Mouse (Mus musculus): ENCODE results near the gene Nnmt. TPM values are rescaled to one million over a fixed set of nuclear protein-coding genes. Genes with fewer than 3 reads are reported as not detected.

Nnmt gene
- polyA plus RNA-seq, 1 experiment from 2014 or later, result 4.7 TPM

DNA sequence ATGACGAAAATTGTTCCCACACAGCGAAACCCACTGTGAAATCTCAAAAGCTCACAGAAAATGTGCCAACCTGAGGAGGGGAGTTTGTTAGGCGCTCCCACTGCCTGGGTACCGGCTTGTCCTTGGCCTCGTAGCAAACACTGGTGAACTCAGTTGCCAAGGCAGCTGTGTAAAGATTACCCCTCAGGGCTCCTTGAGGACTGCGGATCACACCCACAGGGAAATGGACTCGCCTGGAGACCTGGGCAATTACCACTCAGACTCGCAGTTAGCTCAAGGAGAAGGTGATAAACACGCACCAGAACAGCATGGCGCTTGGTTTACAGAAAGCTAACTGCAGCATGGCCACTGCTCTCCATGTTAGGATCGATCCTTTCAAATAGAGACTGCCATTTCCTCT is 8.0 kb downstream of the Nnmt start:
- 49% methylated on average over 11 of the region's 11 CpGs for WGBS
- H3K4me1 ChIP-seq, result 0 out of 2 replicates have a peak, but pooled peaks cover 5% of the 10 kb centered on the region
- no peak overlapping the region for H3K4me2 ChIP-seq (replicated peaks)
- H3K4me3 ChIP-seq, result no peak overlapping the region
- peaks cover 13% of the 10 kb centered on the region; the same call in 1 of the 2 replicates for H3K27me3 ChIP-seq
- H3K36me3 ChIP-seq, result no peaks in the 10 kb centered on the region
- H3K27ac ChIP-seq, result no peak overlapping the region
- no peak for ATAC-seq (ENCODE audit: low FRiP score, low read depth)
- no peak overlapping the region for H3K9ac ChIP-seq
- H3K9me3 ChIP-seq, result no peaks in the 10 kb centered on the region

DNA sequence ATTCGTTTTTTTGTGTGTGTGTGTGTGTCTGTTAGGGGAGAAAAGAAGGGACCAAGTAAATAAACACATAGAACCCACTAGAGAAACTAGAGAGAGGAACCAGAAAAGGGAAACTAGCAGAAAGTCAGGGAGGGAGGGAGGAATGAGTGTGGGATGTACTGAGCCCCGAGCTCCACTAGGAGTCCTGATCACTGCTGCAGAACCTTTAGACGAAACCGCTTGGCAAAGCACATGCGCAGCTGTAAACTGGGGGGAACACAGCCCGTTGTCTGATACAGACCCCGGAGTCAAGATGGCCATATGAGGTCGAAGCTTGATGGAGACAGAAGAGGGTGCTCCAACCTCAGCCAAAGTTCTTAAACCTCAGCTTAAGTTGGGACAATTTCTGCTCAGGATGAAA is 11.0 kb downstream of the Nnmt start:
- Histone ChIP-seq H3K36me3 (no peaks in the 10 kb centered on the region), H3K4me1 (no peaks in the 10 kb centered on the region), H3K27ac (no peak overlapping the region), H3K4me2 (replicated peaks) (no peak overlapping the region), H3K27me3 (peaks cover 13% of the 10 kb centered on the region; the same call in 1 of the 2 replicates), H3K9me3 (no peaks in the 10 kb centered on the region), H3K4me3 (no peak overlapping the region), H3K9ac (no peak overlapping the region)
- ATAC-seq (ENCODE audit: low FRiP score, low read depth), result no peak
- 63% methylated on average over 8 of the region's 8 CpGs for WGBS

DNA sequence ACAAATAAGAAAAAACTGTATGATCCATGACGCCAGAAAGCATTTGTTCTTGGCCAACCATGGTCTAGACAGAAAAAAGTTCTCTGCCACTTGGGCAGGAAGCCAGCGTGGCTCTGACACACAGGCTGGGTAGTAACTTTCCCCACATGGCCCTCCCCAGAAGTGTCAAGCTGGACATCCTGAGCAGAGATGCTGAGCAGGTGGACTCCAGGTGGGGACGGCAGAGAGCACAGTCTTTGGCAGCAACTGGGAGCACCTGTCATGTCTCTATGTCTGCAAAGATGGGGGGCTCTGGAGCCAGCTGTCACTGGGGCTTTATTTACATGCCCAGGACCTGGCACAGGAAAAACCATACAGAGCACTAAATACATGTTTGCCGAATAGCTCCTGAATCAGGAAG is 14.3 kb downstream of the Nnmt start:
- H3K36me3 ChIP-seq, result no peaks in the 10 kb centered on the region
- no peak overlapping the region for H3K9ac ChIP-seq
- no peaks in the 10 kb centered on the region for H3K9me3 ChIP-seq
- ATAC-seq (ENCODE audit: low FRiP score, low read depth), result no peak
- no peak overlapping the region for H3K4me2 ChIP-seq (replicated peaks)
- peaks cover 8% of the 10 kb centered on the region; the same call in 1 of the 2 replicates for H3K27me3 ChIP-seq
- H3K4me1 ChIP-seq, result no peaks in the 10 kb centered on the region
- H3K27ac ChIP-seq, result no peak overlapping the region
- WGBS, result 78% methylated on average over 4 of the region's 4 CpGs
- H3K4me3 ChIP-seq, result no peak overlapping the region

GRCm38 (mm10) chr9:48586332-48586731 is 18.6 kb downstream of the Nnmt start:
- Histone ChIP-seq H3K4me3 (no peak overlapping the region), H3K9me3 (no peaks in the 10 kb centered on the region), H3K27me3 (no peaks in the 10 kb centered on the region; the same call in 1 of the 2 replicates), H3K4me2 (replicated peaks) (no peak overlapping the region), H3K27ac (no peak overlapping the region), H3K9ac (no peak overlapping the region), H3K36me3 (no peaks in the 10 kb centered on the region), H3K4me1 (no peaks in the 10 kb centered on the region)
- 11% methylated on average over 4 of the region's 4 CpGs for WGBS
- no peak for ATAC-seq (ENCODE audit: low FRiP score, low read depth)

DNA sequence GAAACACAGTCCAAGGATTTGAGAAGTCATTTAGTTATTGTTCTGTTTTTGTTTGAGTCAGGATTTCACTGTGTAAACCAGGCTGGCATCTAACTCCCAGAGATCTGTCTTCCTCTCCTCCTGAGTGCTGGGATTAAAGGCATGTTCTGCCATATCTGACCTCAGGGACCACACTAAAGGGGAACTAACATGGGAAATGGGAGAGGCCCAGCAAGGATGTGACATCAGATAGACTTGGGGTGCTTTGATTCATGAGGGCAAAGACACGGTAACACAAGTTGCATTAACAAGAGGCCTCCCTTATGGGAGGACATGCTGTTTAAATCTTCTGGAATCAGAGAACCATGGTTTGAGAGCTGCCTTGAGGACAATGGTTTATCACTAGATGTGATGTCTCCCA is 24.1 kb downstream of the Nnmt start:
- ATAC-seq (ENCODE audit: low FRiP score, low read depth), result no peak
- Histone ChIP-seq H3K9me3 (no peaks in the 10 kb centered on the region), H3K4me1 (no peaks in the 10 kb centered on the region), H3K4me2 (replicated peaks) (no peak overlapping the region), H3K27me3 (no peaks in the 10 kb centered on the region), H3K36me3 (no peaks in the 10 kb centered on the region), H3K4me3 (no peak overlapping the region), H3K27ac (no peak overlapping the region), H3K9ac (no peak overlapping the region)
- WGBS, result 73% methylated on average over 1 of the region's 1 CpGs

GRCm38 (mm10) chr9:48562388-48562787 is 42.6 kb downstream of the Nnmt start:
- H3K4me3 ChIP-seq, result no peak overlapping the region
- no peaks in the 10 kb centered on the region for H3K9me3 ChIP-seq
- H3K36me3 ChIP-seq, result no peaks in the 10 kb centered on the region
- H3K4me2 ChIP-seq (replicated peaks), result no peak overlapping the region
- ATAC-seq (ENCODE audit: low FRiP score, low read depth), result no peak
- no peak overlapping the region for H3K27ac ChIP-seq
- WGBS, result 89% methylated on average over 5 of the region's 5 CpGs
- H3K27me3 ChIP-seq, result no peaks in the 10 kb centered on the region
- no peak overlapping the region for H3K9ac ChIP-seq
- H3K4me1 ChIP-seq, result no peaks in the 10 kb centered on the region

GRCm38 (mm10) chr9:48559482-48560139 is 45.3 kb downstream of the Nnmt start:
- ATAC-seq (ENCODE audit: low FRiP score, low read depth), result no peak
- no peak overlapping the region for H3K27ac ChIP-seq
- no peak overlapping the region for H3K4me3 ChIP-seq
- no peaks in the 10 kb centered on the region for H3K27me3 ChIP-seq
- 29% methylated on average over 4 of the region's 4 CpGs for WGBS
- no peaks in the 10 kb centered on the region for H3K4me1 ChIP-seq
- H3K9ac ChIP-seq, result no peak overlapping the region
- no peak overlapping the region for H3K4me2 ChIP-seq (replicated peaks)
- H3K9me3 ChIP-seq, result no peaks in the 10 kb centered on the region
- H3K36me3 ChIP-seq, result no peaks in the 10 kb centered on the region

DNA sequence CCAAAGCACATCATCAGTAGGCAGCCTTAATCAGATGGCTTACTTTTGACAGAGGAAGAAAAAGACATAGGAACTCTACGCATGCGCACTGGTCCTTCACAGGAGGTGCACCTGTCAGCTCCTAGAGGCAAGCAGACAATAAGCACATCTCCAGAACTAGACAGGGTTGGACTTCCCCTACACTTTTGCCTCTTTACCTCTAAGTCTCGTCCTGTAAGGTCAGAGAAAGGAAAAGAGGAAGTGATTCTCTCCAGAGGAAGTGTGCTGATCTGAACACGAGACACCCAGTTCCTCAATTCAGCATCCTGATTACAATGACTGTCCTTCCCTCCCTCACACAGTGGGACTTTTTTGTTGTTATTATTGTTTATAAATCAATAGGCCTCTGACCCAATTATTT is 46.3 kb downstream of the Nnmt start:
- H3K9ac ChIP-seq, result no peak overlapping the region
- WGBS, result 73% methylated on average over 4 of the region's 4 CpGs
- H3K4me3 ChIP-seq, result no peak overlapping the region
- H3K36me3 ChIP-seq, result no peaks in the 10 kb centered on the region
- H3K4me2 ChIP-seq (replicated peaks), result no peak overlapping the region
- ATAC-seq (ENCODE audit: low FRiP score, low read depth), result no peak
- no peaks in the 10 kb centered on the region for H3K4me1 ChIP-seq
- H3K9me3 ChIP-seq, result no peaks in the 10 kb centered on the region
- H3K27ac ChIP-seq, result no peak overlapping the region
- H3K27me3 ChIP-seq, result no peaks in the 10 kb centered on the region

DNA sequence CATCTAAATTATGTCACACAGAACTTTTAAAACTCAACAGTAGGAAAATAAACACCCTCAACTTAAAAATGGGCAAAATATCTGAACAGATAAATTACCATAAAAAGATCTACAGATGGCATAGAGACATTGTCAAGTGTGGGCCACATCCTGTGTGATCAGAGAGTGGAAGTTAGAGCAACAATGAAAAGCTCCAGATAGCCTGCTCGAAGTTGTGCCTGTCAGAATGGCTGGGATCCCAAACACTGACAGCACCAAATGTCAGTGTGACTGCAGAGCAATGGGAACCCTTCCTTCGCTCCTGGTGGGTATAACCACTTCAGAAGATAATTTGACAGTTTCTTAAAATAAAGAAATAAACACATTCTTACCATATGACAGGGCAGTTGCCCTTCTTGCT is 55.9 kb downstream of the Nnmt start:
- no peaks in the 10 kb centered on the region for H3K9me3 ChIP-seq
- no peaks in the 10 kb centered on the region for H3K36me3 ChIP-seq
- 73% methylated on average over 2 of the region's 2 CpGs for WGBS
- no peak for ATAC-seq (ENCODE audit: low FRiP score, low read depth)
- no peak overlapping the region for H3K4me3 ChIP-seq
- no peaks in the 10 kb centered on the region for H3K4me1 ChIP-seq
- H3K9ac ChIP-seq, result no peak overlapping the region
- no peak overlapping the region for H3K27ac ChIP-seq
- H3K4me2 ChIP-seq (replicated peaks), result no peak overlapping the region
- no peaks in the 10 kb centered on the region for H3K27me3 ChIP-seq

- H3K27me3 ChIP-seq, result no peaks in the 10 kb centered on the region
- H3K27ac ChIP-seq, result no peak overlapping the region
- H3K4me3 ChIP-seq, result no peak overlapping the region
- ATAC-seq (ENCODE audit: low FRiP score, low read depth), result no peak
- H3K36me3 ChIP-seq, result no peaks in the 10 kb centered on the region
- no peaks in the 10 kb centered on the region for H3K4me1 ChIP-seq
- no peak overlapping the region for H3K9ac ChIP-seq
- H3K4me2 ChIP-seq (replicated peaks), result no peak overlapping the region
- H3K9me3 ChIP-seq, result peaks cover 4% of the 10 kb centered on the region; the same call in 1 of the 2 replicates
Observed at GRCm38 (mm10) chr9:48547233-48547632, 57.7 kb downstream of the Nnmt start.

Other genes with a start within 250 kb of the Nnmt start
- 106 and 114 TPM in 2 replicates for gene Rexo2, start 124.5 kb downstream of the Nnmt start, polyA plus RNA-seq (2015; fragmentation: Nextera tagmentation; extraction: Ambion mirVana)
- gene Rbm7, start 109.9 kb downstream of the Nnmt start, polyA plus RNA-seq (2015; fragmentation: Nextera tagmentation; extraction: Ambion mirVana), result 130 and 136 TPM in 2 replicates
- 31.5 and 34.1 TPM in 2 replicates for gene Gm5617, start 109.7 kb downstream of the Nnmt start, polyA plus RNA-seq (2015; fragmentation: Nextera tagmentation; extraction: Ambion mirVana)
- 1.1 and 1.3 TPM in 2 replicates for gene Zbtb16, start 231.1 kb upstream of the Nnmt start, polyA plus RNA-seq (2015; fragmentation: Nextera tagmentation; extraction: Ambion mirVana)

All from limb, embryonic 13.5 days (tissue).